Mouse (Mus musculus): ENCODE measurements around the gene Gmfg.

Gene Gmfg

GRCm38 (mm10) chr7:28437964-28438363, 717 bp downstream of the Gmfg start:
- no peak for DNase-seq (ENCODE audit: low read depth, low spot score)

- DNase-seq (ENCODE audit: low read depth, low spot score) = no peak
Observed at GRCm38 (mm10) chr7:28438771-28439170, 1.5 kb downstream of the Gmfg start.

GRCm38 (mm10) chr7:28440739-28441138, 3.5 kb downstream of the Gmfg start:
- peak; percentile 88 for DNase-seq (ENCODE audit: low read depth, low spot score)

DNA sequence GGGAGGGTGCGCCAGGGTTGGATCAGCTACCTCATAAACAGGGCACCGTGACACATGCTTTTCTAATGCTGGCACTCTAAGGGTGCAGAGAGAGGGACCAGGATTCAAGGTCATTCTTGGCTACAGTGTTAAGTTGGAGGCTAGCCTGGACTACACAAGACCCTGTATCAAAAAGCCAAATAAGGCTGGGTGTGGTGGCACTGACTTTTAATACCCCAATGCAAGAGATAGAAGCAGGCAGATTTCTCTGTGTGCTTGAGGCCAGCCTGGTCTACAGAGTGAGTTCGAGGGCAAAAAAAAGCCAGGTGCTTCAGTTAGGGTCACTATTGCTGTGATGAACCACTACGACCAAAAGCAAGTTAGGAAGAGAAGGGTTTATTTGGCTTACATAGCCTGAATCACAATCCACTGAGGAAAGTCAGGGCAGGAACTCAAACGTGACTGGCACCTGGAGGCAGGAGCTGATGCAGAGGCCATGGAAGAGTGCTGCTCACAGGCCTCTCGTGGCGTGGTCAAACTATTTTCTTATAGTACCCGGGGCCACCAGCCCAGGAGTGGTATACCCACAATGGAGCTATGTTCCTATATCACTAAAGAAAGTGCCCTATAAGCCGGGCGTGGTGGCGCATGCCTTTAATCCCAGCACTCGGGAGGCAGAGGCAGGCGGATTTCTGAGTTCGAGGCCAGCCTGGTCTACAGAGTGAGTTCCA, 4.7 kb downstream of the Gmfg start:
- no peak for DNase-seq (ENCODE audit: low read depth, low spot score)

GRCm38 (mm10) chr7:28442688-28443087, 5.4 kb downstream of the Gmfg start:
- DNase-seq (ENCODE audit: low read depth, low spot score) = peak; percentile 39

DNA sequence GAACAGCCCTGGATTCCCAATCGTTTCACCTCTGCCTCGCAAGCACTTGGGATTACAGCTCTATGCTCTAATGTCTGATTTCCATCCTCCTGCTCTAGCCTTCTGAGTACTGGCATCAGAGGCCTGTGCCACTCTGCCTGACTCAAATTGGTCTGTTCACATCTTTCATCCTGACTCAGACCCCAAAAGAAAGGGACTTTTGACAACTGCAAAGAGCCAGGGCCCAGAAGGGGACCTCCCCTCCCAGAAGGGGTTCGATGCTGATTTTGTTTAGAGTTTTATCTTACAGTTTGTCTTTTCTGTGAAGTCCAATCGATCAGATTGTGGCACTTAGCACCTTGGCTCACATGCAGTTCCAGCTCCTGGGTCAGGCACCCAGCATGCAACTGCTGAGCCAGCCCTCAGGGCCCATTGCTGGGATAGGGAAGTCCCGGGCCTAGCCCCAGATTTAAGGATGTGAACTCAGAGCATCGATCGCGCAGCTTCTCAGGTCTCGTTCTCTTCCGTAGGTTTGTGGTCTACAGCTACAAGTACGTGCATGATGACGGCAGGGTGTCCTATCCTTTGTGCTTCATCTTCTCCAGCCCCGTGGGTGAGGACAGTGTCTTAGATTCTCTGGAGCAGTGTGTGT, 7.2 kb downstream of the Gmfg start:
- DNase-seq (ENCODE audit: low read depth, low spot score) = peak; percentile 65

- peak; percentile 86 for DNase-seq (ENCODE audit: low read depth, low spot score)
Observed at GRCm38 (mm10) chr7:28446446-28446845, 9.2 kb downstream of the Gmfg start.

GRCm38 (mm10) chr7:28447101-28447830, 10.0 kb downstream of the Gmfg start:
- DNase-seq (ENCODE audit: low read depth, low spot score) = no peak

- DNase-seq (ENCODE audit: low read depth, low spot score) = no peak
Observed at GRCm38 (mm10) chr7:28447865-28448820, 10.9 kb downstream of the Gmfg start.

GRCm38 (mm10) chr7:28451531-28452360, 14.5 kb downstream of the Gmfg start, which contains the start of gene Lrfn1:
TSS of gene Lrfn1 (plus strand) at chr7:28451980.
- peak; percentile 49 for DNase-seq (ENCODE audit: low read depth, low spot score)

- DNase-seq (ENCODE audit: low read depth, low spot score) = peak; percentile 23
Observed at GRCm38 (mm10) chr7:28452361-28453005, 15.2 kb downstream of the Gmfg start.

DNA sequence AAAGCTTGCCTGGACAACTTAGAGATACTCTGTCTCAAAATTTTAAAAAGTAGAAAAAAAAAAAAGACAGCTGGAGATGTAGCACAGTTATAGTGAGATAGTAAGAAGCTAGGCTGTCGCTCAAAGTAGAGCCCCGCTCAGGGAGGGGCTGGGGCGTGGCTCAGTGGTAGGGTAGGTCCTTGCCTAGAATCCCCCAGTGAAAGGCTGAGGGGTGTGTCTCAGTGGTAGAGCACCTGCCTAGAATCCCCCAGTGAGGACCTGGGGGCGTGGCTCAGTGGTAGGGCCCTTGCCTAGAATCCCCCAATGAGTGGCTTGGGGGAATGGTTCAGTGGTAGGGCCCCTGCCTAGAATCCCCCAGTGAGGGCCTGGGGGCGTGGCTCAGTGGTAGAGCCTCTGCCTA, 23.1 kb downstream of the Gmfg start:
- no peak for DNase-seq (ENCODE audit: low read depth, low spot score)

- no peak for DNase-seq (ENCODE audit: low read depth, low spot score)
Observed at GRCm38 (mm10) chr7:28462769-28463168, 25.5 kb downstream of the Gmfg start.

DNA sequence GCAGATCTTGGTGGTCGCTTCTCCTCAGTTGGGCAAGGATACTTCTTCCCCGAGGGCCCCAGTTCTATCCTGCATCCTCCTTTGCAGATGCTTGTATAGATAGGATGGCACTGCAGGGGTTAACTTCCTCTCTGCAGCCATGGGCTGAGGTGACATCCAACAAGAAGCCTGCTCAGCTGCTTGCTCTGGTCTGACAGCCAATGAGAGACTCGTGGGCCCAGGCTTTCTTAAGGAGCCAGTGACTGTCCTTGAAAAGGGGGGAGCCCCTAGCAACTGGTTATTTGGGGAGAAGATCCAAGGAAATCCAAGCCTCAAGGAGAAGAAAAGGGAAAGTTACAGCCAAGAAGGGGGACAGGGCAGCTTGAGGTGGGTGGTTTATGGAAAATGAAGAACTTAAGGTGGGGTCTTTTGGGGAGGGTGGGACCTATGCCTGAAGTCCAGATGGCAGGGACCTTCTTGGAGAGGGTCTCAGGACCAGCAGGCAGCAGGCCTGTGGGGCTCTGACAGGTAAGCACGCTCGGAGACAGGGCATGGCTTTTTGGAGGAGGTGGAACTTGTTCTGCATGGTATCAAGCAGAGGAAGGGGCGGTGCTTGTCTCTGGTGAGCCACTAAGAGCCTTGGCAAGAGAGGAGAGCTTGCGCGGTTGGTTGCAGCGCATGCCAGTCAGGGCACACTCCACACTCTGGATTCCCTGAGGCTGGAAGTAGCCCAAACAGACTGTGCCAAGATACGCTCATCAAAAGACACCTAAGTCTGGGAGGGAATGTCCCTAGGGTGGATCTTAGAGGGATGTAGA, 27.4 kb downstream of the Gmfg start:
- peak; percentile 36 for DNase-seq (ENCODE audit: low read depth, low spot score)

GRCm38 (mm10) chr7:28466721-28467212, 29.5 kb downstream of the Gmfg start:
- DNase-seq (ENCODE audit: low read depth, low spot score) = no peak

- peak; percentile 41 for DNase-seq (ENCODE audit: low read depth, low spot score)
Observed at GRCm38 (mm10) chr7:28467213-28467751, 30.0 kb downstream of the Gmfg start.

GRCm38 (mm10) chr7:28476191-28476590, 38.9 kb downstream of the Gmfg start:
- DNase-seq (ENCODE audit: low read depth, low spot score) = no peak

GRCm38 (mm10) chr7:28477363-28477762, 40.1 kb downstream of the Gmfg start:
- DNase-seq (ENCODE audit: low read depth, low spot score) = no peak

- no peak for DNase-seq (ENCODE audit: low read depth, low spot score)
Observed at GRCm38 (mm10) chr7:28478854-28479253, 41.6 kb downstream of the Gmfg start.
